Mouse (Mus musculus): ENCODE data around the gene Lnx1. TPM values are rescaled to one million over a fixed set of nuclear protein-coding genes. Genes with fewer than 3 reads are reported as not detected.
A peak's percentile ranks its signal among the peaks of the same experiment; 100 is the strongest.

Gene Lnx1
- total RNA-seq, 2 experiments from 2014 or later: 0.57 to 0.83 TPM

GRCm38 (mm10) chr5:74699673-74700072, 3.0 kb downstream of the Lnx1 start:
- no peak for DNase-seq (ENCODE audit: low spot score in 2 of 2)

- no peak for DNase-seq (ENCODE audit: low spot score in 2 of 2)
Observed at GRCm38 (mm10) chr5:74697534-74697933, 5.2 kb downstream of the Lnx1 start.

GRCm38 (mm10) chr5:74694390-74694801, 8.3 kb downstream of the Lnx1 start:
- no peak for DNase-seq (ENCODE audit: low spot score in 2 of 2)

- no peak for DNase-seq (ENCODE audit: low spot score in 2 of 2)
Observed at GRCm38 (mm10) chr5:74693836-74694235, 8.9 kb downstream of the Lnx1 start.

GRCm38 (mm10) chr5:74692411-74693090, 10.2 kb downstream of the Lnx1 start:
- DNase-seq (ENCODE audit: low spot score in 2 of 2): no peak

GRCm38 (mm10) chr5:74688822-74689221, 13.9 kb downstream of the Lnx1 start:
- no peak for DNase-seq (ENCODE audit: low spot score in 2 of 2)

- no peak for DNase-seq (ENCODE audit: low spot score in 2 of 2)
Observed at GRCm38 (mm10) chr5:74684944-74685343, 17.8 kb downstream of the Lnx1 start.

GRCm38 (mm10) chr5:74683832-74684231, 18.9 kb downstream of the Lnx1 start:
- DNase-seq (ENCODE audit: low spot score in 2 of 2): no peak

GRCm38 (mm10) chr5:74682735-74683134, 20.0 kb downstream of the Lnx1 start:
- DNase-seq (ENCODE audit: low spot score in 2 of 2): no peak

- no peak for DNase-seq (ENCODE audit: low spot score in 2 of 2)
Observed at GRCm38 (mm10) chr5:74679631-74680030, 23.1 kb downstream of the Lnx1 start.

GRCm38 (mm10) chr5:74678693-74679092, 24.0 kb downstream of the Lnx1 start:
- no peak for DNase-seq (ENCODE audit: low spot score in 2 of 2)

- DNase-seq (ENCODE audit: low spot score in 2 of 2): peak in 1 of 2 experiments; percentile 27
Observed at GRCm38 (mm10) chr5:74677399-74678338, 25.0 kb downstream of the Lnx1 start.

- DNase-seq (ENCODE audit: low spot score in 2 of 2): no peak
Observed at GRCm38 (mm10) chr5:74672556-74672955, 30.2 kb downstream of the Lnx1 start.

- DNase-seq (ENCODE audit: low spot score in 2 of 2): no peak
Observed at GRCm38 (mm10) chr5:74670877-74671276, 31.8 kb downstream of the Lnx1 start.

- DNase-seq (ENCODE audit: low spot score in 2 of 2): no peak
Observed at GRCm38 (mm10) chr5:74669925-74670324, 32.8 kb downstream of the Lnx1 start.

- no peak for DNase-seq (ENCODE audit: low spot score in 2 of 2)
Observed at GRCm38 (mm10) chr5:74668956-74669355, 33.8 kb downstream of the Lnx1 start.

- no peak for DNase-seq (ENCODE audit: low spot score in 2 of 2)
Observed at GRCm38 (mm10) chr5:74662618-74663017, 40.1 kb downstream of the Lnx1 start.

- no peak for DNase-seq (ENCODE audit: low spot score in 2 of 2)
Observed at GRCm38 (mm10) chr5:74661734-74662560, 40.8 kb downstream of the Lnx1 start.

- no peak for DNase-seq (ENCODE audit: low spot score in 2 of 2)
Observed at GRCm38 (mm10) chr5:74659856-74660255, 42.9 kb downstream of the Lnx1 start.

- DNase-seq (ENCODE audit: low spot score in 2 of 2): no peak
Observed at GRCm38 (mm10) chr5:74659281-74659680, 43.4 kb downstream of the Lnx1 start.

GRCm38 (mm10) chr5:74657930-74658329, 44.8 kb downstream of the Lnx1 start:
- DNase-seq (ENCODE audit: low spot score in 2 of 2): no peak

Measured in gastrocnemius, postnatal 4 days (tissue).